Mouse (Mus musculus): ENCODE measurements around the gene Ttbk2. TPM values are rescaled to one million over a fixed set of nuclear protein-coding genes. Genes with fewer than 3 reads are reported as not detected.

Gene Ttbk2
- total and polyA plus RNA-seq, 3 experiments: 0.76 to 1.4 (median 1.2) TPM

DNA sequence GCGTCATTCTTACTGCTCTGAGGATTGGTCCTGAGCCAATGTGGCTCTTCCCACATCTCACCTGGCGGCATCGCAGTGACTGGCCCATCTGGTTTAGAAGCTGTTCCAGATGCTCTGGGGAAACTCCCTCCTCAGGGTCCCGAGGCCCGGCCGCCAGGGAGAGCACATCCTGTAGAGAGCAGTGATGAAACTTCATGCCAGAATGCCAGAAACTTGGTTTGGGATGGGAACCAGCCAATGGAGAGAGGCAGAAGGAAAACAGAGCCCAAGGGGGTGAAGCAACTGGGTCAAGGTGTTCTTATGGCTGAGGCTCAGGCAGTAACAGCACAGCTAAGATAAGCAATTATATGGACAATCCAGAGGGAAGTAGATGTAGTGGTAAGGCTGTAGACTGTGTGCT is 129.6 kb downstream of the Ttbk2 start:
- Histone ChIP-seq H3K4me1 (ENCODE audit: control insufficient read depth in 1 of 2, insufficient read depth in 2 of 2) (peaks cover 7 to 35% of the 10 kb centered on the region in 2 experiments), H3K27ac (ENCODE audit: insufficient read depth, low read depth) (no peak overlapping the region), H3K36me3 (replicated peaks in 1 of 2; ENCODE audit: control insufficient read depth in 1 of 2, insufficient read depth in 1 of 2, low read length in 1 of 2) (peaks cover 59 to 91% of the 10 kb centered on the region in 2 experiments), H3K4me2 (ENCODE audit: insufficient read depth, low read depth, poor library complexity, severe bottlenecking) (no peak overlapping the region), H3K4me3 (replicated peaks in 1 of 3; ENCODE audit: low read depth in 2 of 3, low read length in 2 of 3, poor library complexity in 1 of 3) (no peak overlapping the region), H3K27me3 (replicated peaks) (no peaks in the 10 kb centered on the region), H3K9ac (ENCODE audit: insufficient read depth, low read depth) (no peak overlapping the region), H3K79me2 (replicated peaks; ENCODE audit: control insufficient read depth, extremely low read depth, insufficient read depth, poor library complexity, severe bottlenecking) (no peaks in the 10 kb centered on the region; the same call in 1 of the 2 replicates), H3K9me3 (replicated peaks; ENCODE audit: low read length) (no peaks in the 10 kb centered on the region)
- TF ChIP-seq KAT2A (IDR thresholded peaks at IDR 0.05; ENCODE audit: insufficient replicate concordance, low read length): no peak
- TF ChIP-seq SMC3 (IDR thresholded peaks at IDR 0.05; ENCODE audit: low read depth, low read length): no peak
- no peak for TF ChIP-seq ETS1 (conservative IDR thresholded peaks at IDR 0.05; ENCODE audit: low read depth, low read length)
- TF ChIP-seq SIN3A (IDR thresholded peaks at IDR 0.05; ENCODE audit: low read length): no peak
- no peak for TF ChIP-seq EP300 (IDR thresholded peaks at IDR 0.05; ENCODE audit: low read length)
- TF ChIP-seq UBTF (IDR thresholded peaks at IDR 0.05; ENCODE audit: low read depth, low read length): no peak
- no peak for TF ChIP-seq MEF2A (IDR thresholded peaks at IDR 0.05; ENCODE audit: borderline replicate concordance, low read depth, low read length)
- TF ChIP-seq ZNF384 (IDR thresholded peaks at IDR 0.05; ENCODE audit: low read depth, low read length): no peak
- no peak for TF ChIP-seq E2F4 (IDR thresholded peaks at IDR 0.05; ENCODE audit: insufficient replicate concordance, low read depth, low read length)
- no peak for TF ChIP-seq MYC (IDR thresholded peaks at IDR 0.05; ENCODE audit: low read depth, low read length)
- in situ Hi-C loops (cut with MboI; ENCODE audit: low pct_ligation_motif_present, low pct_unique_long_range_greater_than_20kb, low sequenced_read_pairs) (no loop called here), dilution Hi-C loops (cut with MboI; ENCODE audit: extremely low pct_ligation_motif_present, extremely low pct_unique_long_range_greater_than_20kb, low sequenced_read_pairs) (no loop called here)
- no peak for DNase-seq (ENCODE audit: extremely low read depth)

DNA sequence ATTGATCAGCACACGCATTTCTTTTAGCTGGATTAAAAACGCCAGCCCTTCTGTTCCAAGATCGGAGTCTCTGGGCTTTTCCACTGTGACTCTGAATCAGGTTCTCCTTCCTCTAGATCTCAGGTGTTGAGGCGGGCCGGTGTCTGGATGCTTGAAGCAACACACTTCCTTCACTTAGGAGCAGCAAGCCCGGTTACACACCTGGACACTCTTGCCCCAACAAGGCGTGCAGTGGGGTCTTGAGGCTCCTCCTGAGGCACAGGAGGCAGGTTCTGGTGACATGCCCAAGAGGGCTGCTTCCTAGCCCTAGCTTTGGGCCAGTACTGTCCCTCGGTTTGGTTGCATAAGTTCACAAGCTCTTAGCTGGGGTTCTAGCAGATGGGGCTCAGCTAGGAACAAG is 131.9 kb downstream of the Ttbk2 start:
- Histone ChIP-seq H3K9ac (ENCODE audit: insufficient read depth, low read depth) (no peak overlapping the region), H3K4me1 (ENCODE audit: control insufficient read depth in 1 of 2, insufficient read depth in 2 of 2) (peaks cover 0 to 11% of the 10 kb centered on the region in 2 experiments; a peak in 1 of 4 replicates), H3K36me3 (replicated peaks in 1 of 2; ENCODE audit: control insufficient read depth in 1 of 2, insufficient read depth in 1 of 2, low read length in 1 of 2) (peaks cover 60 to 93% of the 10 kb centered on the region in 2 experiments), H3K79me2 (replicated peaks; ENCODE audit: control insufficient read depth, extremely low read depth, insufficient read depth, poor library complexity, severe bottlenecking) (no peaks in the 10 kb centered on the region), H3K27ac (ENCODE audit: insufficient read depth, low read depth) (no peak overlapping the region), H3K4me2 (ENCODE audit: insufficient read depth, low read depth, poor library complexity, severe bottlenecking) (no peak overlapping the region), H3K9me3 (replicated peaks; ENCODE audit: low read length) (no peaks in the 10 kb centered on the region), H3K27me3 (replicated peaks) (no peaks in the 10 kb centered on the region), H3K4me3 (replicated peaks in 1 of 3; ENCODE audit: low read depth in 2 of 3, low read length in 2 of 3, poor library complexity in 1 of 3) (no peak overlapping the region)
- dilution Hi-C loops (cut with MboI; ENCODE audit: extremely low pct_ligation_motif_present, extremely low pct_unique_long_range_greater_than_20kb, low sequenced_read_pairs) (no loop called here), in situ Hi-C loops (cut with MboI; ENCODE audit: low pct_ligation_motif_present, low pct_unique_long_range_greater_than_20kb, low sequenced_read_pairs) (no loop called here)
- TF ChIP-seq ZNF384 (IDR thresholded peaks at IDR 0.05; ENCODE audit: low read depth, low read length) (no peak), SIN3A (IDR thresholded peaks at IDR 0.05; ENCODE audit: low read length) (no peak), SMC3 (IDR thresholded peaks at IDR 0.05; ENCODE audit: low read depth, low read length) (no peak), TCF12 (IDR thresholded peaks at IDR 0.05; ENCODE audit: low read depth, low read length) (no peak), EP300 (IDR thresholded peaks at IDR 0.05; ENCODE audit: low read length) (no peak), CHD2 (IDR thresholded peaks at IDR 0.05; ENCODE audit: low read length) (no peak), MXI1 (IDR thresholded peaks at IDR 0.05; ENCODE audit: low read depth, low read length) (no peak), MYC (IDR thresholded peaks at IDR 0.05; ENCODE audit: low read depth, low read length) (no peak), USF1 (IDR thresholded peaks at IDR 0.05; ENCODE audit: low read depth, low read length) (no peak), ZKSCAN1 (IDR thresholded peaks at IDR 0.05; ENCODE audit: borderline replicate concordance, low read depth, low read length) (no peak), IRF4 (IDR thresholded peaks at IDR 0.05; ENCODE audit: low read depth, low read length) (no peak), POLR2A (IDR thresholded peaks at IDR 0.05; ENCODE audit: low read depth, low read length) (no peak), CTCF (conservative IDR thresholded peaks at IDR 0.05 in 1 of 2, IDR thresholded peaks at IDR 0.05 in 1 of 2; ENCODE audit: low read depth in 2 of 2, low read length in 2 of 2) (no peak), RCOR1 (conservative IDR thresholded peaks at IDR 0.05; ENCODE audit: low read depth, low read length) (no peak), UBTF (IDR thresholded peaks at IDR 0.05; ENCODE audit: low read depth, low read length) (no peak)
- no peak for DNase-seq (ENCODE audit: extremely low read depth)

Data from CH12.LX (cell line).